Mouse (Mus musculus) spleen, postnatal 36 days (tissue): ENCODE data around the gene Ankrd65.
A peak's percentile ranks its signal among the peaks of the same experiment; 100 is the strongest.

Experiments used
- DNase-seq, 2 experiments: peaks; one replicate each; pipeline ENCODE4 v3.0.0; 2022; ENCODE audit warnings: low spot score in 2 of 2, mixed read lengths in 1 of 2

The Ankrd65 gene

DNA sequence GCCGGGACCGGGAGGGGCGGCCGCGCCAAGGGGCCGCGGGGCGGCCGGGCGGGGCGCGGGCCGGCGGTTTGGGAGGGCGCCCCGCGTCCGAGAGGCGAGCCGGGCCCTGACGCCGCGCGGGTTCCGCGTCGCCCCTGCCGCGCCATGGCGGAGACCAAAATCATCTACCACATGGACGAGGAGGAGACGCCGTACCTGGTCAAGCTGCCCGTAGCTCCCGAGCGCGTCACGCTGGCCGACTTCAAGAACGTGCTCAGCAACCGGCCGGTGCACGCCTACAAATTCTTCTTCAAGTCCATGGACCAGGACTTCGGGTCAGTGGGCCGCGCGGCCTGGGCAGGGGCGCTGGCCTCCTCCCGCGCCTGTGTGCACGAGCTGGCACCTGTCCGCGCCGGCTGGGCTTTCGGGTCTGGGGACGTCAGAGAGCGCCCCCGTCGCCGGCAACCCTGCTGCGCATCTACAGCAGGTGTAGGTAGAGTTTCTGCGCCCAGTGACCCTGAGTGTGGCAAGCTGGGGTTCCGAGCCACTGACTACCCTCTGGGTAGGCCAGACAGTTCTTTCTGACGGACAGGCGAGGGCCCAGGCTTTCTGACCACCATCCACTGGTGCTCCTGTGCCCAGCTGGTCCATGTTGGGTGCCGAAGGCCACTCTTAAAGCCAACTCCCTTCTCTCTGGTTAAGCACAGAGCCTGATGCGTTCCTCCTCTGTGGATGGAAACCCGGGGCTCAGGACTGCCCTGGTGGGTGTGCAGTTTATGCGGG, 57.5 kb downstream of the Ankrd65 start:
- DNase-seq = peak; percentile 24 to 38

DNA sequence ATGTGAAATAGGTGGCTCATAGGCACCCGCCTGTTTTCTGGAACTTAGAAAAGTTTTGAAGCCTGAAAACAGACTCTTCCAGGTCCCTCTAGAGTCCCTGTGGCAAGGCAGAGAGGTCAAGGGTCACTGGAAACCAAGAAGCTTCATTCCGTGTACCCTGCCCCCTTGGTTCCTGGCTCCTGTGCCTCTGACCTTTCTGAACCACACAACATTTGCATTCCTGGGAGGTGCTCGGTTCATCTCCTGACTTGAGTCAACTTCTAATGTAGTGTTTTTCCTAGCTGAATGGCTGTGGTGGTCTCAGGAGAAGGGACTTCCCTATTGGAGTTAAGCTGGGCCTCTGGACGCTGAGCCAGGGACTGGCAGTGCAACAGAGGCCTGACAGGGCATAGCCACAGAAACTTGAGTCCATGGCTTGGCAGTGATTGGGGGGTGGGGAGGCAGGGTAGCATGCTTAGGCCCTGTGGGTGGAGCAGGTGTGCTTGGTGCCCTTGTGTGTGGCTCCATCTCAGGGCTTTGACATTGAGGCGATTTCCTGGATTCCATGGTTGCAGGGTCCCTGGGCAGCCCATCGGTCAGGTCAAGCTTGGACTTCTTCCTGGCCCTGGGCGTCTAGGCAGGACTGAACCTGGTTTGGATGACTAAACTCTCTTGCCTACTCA, 58.3 kb downstream of the Ankrd65 start:
- no peak for DNase-seq
